Mouse (Mus musculus) lung, embryonic 15.5 days (tissue): ENCODE data around the gene Gatm. TPM values are rescaled to one million over a fixed set of nuclear protein-coding genes. Genes with fewer than 3 reads are reported as not detected.
A peak's percentile ranks its signal among the peaks of the same experiment; 100 is the strongest.

Experiments used
- ATAC-seq: fragments of 200-750 bp; cut with Nextera tagmentation; 2 replicates; pipeline ENCODE4 v1.8.0; 2017; ENCODE audit warnings: moderate number of reproducible peaks, borderline replicate concordance; ENCODE audit not compliant: low FRiP score, low TSS enrichment; ENCODE audit errors: extremely low read depth
- H3K27ac ChIP-seq: fragments of 300-500 bp; sonication (generic); 2 replicates; pipeline ENCODE4 v1.5.1; 2015; ENCODE audit warnings: moderate library complexity, mild to moderate bottlenecking, inconsistent platforms
- H3K27me3 ChIP-seq: fragments of 300-500 bp; sonication (generic); 2 replicates; pipeline ENCODE4 v1.6.1; 2015; ENCODE audit warnings: inconsistent platforms
- H3K36me3 ChIP-seq: fragments of 300-500 bp; sonication (generic); 2 replicates; pipeline ENCODE4 v1.6.1; 2015; ENCODE audit warnings: inconsistent platforms
- H3K4me1 ChIP-seq: fragments of 300-500 bp; sonication (generic); 2 replicates; pipeline ENCODE4 v1.6.1; 2015; ENCODE audit warnings: inconsistent platforms
- H3K4me2 ChIP-seq: fragments of 300-500 bp; sonication (generic); 2 replicates; pipeline ENCODE4 v1.6.1; 2015; ENCODE audit warnings: inconsistent platforms, mild to moderate bottlenecking, moderate library complexity
- H3K4me3 ChIP-seq: fragments of 300-500 bp; sonication (generic); 2 replicates; pipeline ENCODE4 v1.5.1; 2015; ENCODE audit warnings: mild to moderate bottlenecking, inconsistent platforms
- H3K9ac ChIP-seq: fragments of 300-500 bp; sonication (generic); 2 replicates; pipeline ENCODE4 v1.6.1; 2015; ENCODE audit warnings: inconsistent platforms
- H3K9me3 ChIP-seq: fragments of 300-500 bp; sonication (generic); 2 replicates; pipeline ENCODE4 v1.6.1; 2016; ENCODE audit warnings: inconsistent platforms
- WGBS: fragments of 180-500 bp; shearing (Covaris S2); methylation state at CpG from one replicate; pipeline ENCODE4 v1.1.7; 2015; 5-methylcytosine and 5-hydroxymethylcytosine counted together
- polyA plus RNA-seq: library from polyadenylated mRNA; unstranded; fragments of >200 nt; fragmentation: Nextera tagmentation; extraction: Ambion mirVana; gene quantifications from 2 replicates; pipeline ENCODE4 v1.2.1, GENCODE M21; 2015

Gatm gene
- polyA plus RNA-seq, 1 experiment from 2014 or later, result 6.2 TPM

- peaks cover 9% of the 10 kb centered on the region for H3K27me3 ChIP-seq
- no peak overlapping the region for H3K9ac ChIP-seq
- no peaks in the 10 kb centered on the region for H3K4me1 ChIP-seq
- no peak overlapping the region for H3K4me3 ChIP-seq
- WGBS, result 72% methylated on average over 5 of the region's 5 CpGs
- H3K4me2 ChIP-seq, result no peak overlapping the region
- ATAC-seq, result no peak
- no peak overlapping the region for H3K27ac ChIP-seq
- H3K36me3 ChIP-seq, result no peaks in the 10 kb centered on the region
- H3K9me3 ChIP-seq, result no peaks in the 10 kb centered on the region
These were observed 5.3 kb downstream of the Gatm start for GRCm38 (mm10) chr2:122605829-122606228.

GRCm38 (mm10) chr2:122601354-122601753, 9.7 kb downstream of the Gatm start:
- Histone ChIP-seq H3K9ac (no peak overlapping the region), H3K4me1 (no peaks in the 10 kb centered on the region), H3K4me2 (no peak overlapping the region), H3K4me3 (no peak overlapping the region), H3K27me3 (no peaks in the 10 kb centered on the region), H3K36me3 (no peaks in the 10 kb centered on the region), H3K9me3 (no peaks in the 10 kb centered on the region), H3K27ac (no peak overlapping the region)
- no peak for ATAC-seq
- WGBS, result 75% methylated on average over 2 of the region's 2 CpGs

- 66% methylated on average over 2 of the region's 2 CpGs for WGBS
- Histone ChIP-seq H3K4me3 (no peak overlapping the region), H3K27me3 (no peaks in the 10 kb centered on the region), H3K4me2 (no peak overlapping the region), H3K9ac (no peak overlapping the region), H3K27ac (no peak overlapping the region), H3K9me3 (no peaks in the 10 kb centered on the region), H3K36me3 (no peaks in the 10 kb centered on the region), H3K4me1 (no peaks in the 10 kb centered on the region)
- no peak for ATAC-seq
These were observed 11.4 kb downstream of the Gatm start for GRCm38 (mm10) chr2:122599736-122600135.

- no peaks in the 10 kb centered on the region for H3K27me3 ChIP-seq
- WGBS, result 84% methylated on average over 16 of the region's 16 CpGs
- ATAC-seq, result no peak
- no peak overlapping the region for H3K4me2 ChIP-seq
- no peak overlapping the region for H3K27ac ChIP-seq
- no peak overlapping the region for H3K4me3 ChIP-seq
- H3K4me1 ChIP-seq, result no peaks in the 10 kb centered on the region
- H3K9ac ChIP-seq, result no peak overlapping the region
- H3K9me3 ChIP-seq, result no peaks in the 10 kb centered on the region
- no peaks in the 10 kb centered on the region for H3K36me3 ChIP-seq
These were observed 15.6 kb downstream of the Gatm start for GRCm38 (mm10) chr2:122595461-122595860.

- H3K4me3 ChIP-seq, result no peak overlapping the region
- WGBS, result 48% methylated on average over 2 of the region's 2 CpGs
- no peaks in the 10 kb centered on the region for H3K4me1 ChIP-seq
- no peak overlapping the region for H3K9ac ChIP-seq
- no peaks in the 10 kb centered on the region for H3K27me3 ChIP-seq
- no peaks in the 10 kb centered on the region for H3K9me3 ChIP-seq
- H3K27ac ChIP-seq, result no peak overlapping the region
- ATAC-seq, result no peak
- no peaks in the 10 kb centered on the region for H3K36me3 ChIP-seq
- H3K4me2 ChIP-seq, result no peak overlapping the region
These were observed 19.9 kb downstream of the Gatm start for GRCm38 (mm10) chr2:122591213-122591612.

GRCm38 (mm10) chr2:122590351-122590750, 20.8 kb downstream of the Gatm start:
- no peak overlapping the region for H3K27ac ChIP-seq
- 68% methylated on average over 1 of the region's 1 CpGs for WGBS
- ATAC-seq, result no peak

GRCm38 (mm10) chr2:122587861-122588519, 23.1 kb downstream of the Gatm start:
- H3K4me3 ChIP-seq, result no peak overlapping the region
- ATAC-seq, result no peak
- WGBS, result 87% methylated on average over 8 of the region's 8 CpGs
- no peak overlapping the region for H3K4me2 ChIP-seq
- H3K27ac ChIP-seq, result no peak overlapping the region
- no peaks in the 10 kb centered on the region for H3K9me3 ChIP-seq
- H3K4me1 ChIP-seq, result no peaks in the 10 kb centered on the region
- H3K36me3 ChIP-seq, result no peaks in the 10 kb centered on the region
- H3K9ac ChIP-seq, result no peak overlapping the region
- no peaks in the 10 kb centered on the region for H3K27me3 ChIP-seq

More at GRCm38 (mm10) chr2:122590351-122590750, 20.8 kb downstream of the Gatm start:
- H3K4me3 ChIP-seq, result no peak overlapping the region
- H3K36me3 ChIP-seq, result no peaks in the 10 kb centered on the region
- no peaks in the 10 kb centered on the region for H3K9me3 ChIP-seq
- no peak overlapping the region for H3K9ac ChIP-seq
- no peaks in the 10 kb centered on the region for H3K4me1 ChIP-seq
- no peak overlapping the region for H3K4me2 ChIP-seq
- no peaks in the 10 kb centered on the region for H3K27me3 ChIP-seq

- Histone ChIP-seq H3K9me3 (no peaks in the 10 kb centered on the region), H3K4me1 (peaks cover 5% of the 10 kb centered on the region; the same call in 1 of the 2 replicates), H3K27ac (no peak overlapping the region), H3K4me3 (no peak overlapping the region), H3K27me3 (no peaks in the 10 kb centered on the region), H3K9ac (no peak overlapping the region), H3K36me3 (no peaks in the 10 kb centered on the region), H3K4me2 (no peak overlapping the region)
- no peak for ATAC-seq
- WGBS, result 56% methylated on average over 3 of the region's 3 CpGs
These were observed 24.8 kb downstream of the Gatm start for GRCm38 (mm10) chr2:122586258-122586657.

- Histone ChIP-seq H3K4me3 (no peak overlapping the region), H3K4me1 (peaks cover 7% of the 10 kb centered on the region; the same call in 1 of the 2 replicates), H3K4me2 (no peak overlapping the region), H3K27me3 (no peaks in the 10 kb centered on the region), H3K27ac (peak overlapping the region; percentile 62; the same call in 1 of the 2 replicates), H3K9me3 (no peaks in the 10 kb centered on the region), H3K36me3 (no peaks in the 10 kb centered on the region), H3K9ac (no peak overlapping the region)
- 88% methylated on average over 3 of the region's 3 CpGs for WGBS
- ATAC-seq, result no peak
These were observed 28.8 kb downstream of the Gatm start for GRCm38 (mm10) chr2:122582324-122582723.

GRCm38 (mm10) chr2:122581361-122582017, 29.6 kb downstream of the Gatm start:
- H3K9ac ChIP-seq, result no peak overlapping the region
- H3K9me3 ChIP-seq, result no peaks in the 10 kb centered on the region
- no peak overlapping the region for H3K4me3 ChIP-seq
- 30% methylated on average over 3 of the region's 3 CpGs for WGBS
- H3K4me1 ChIP-seq, result peaks cover 11% of the 10 kb centered on the region; the same call in 1 of the 2 replicates
- H3K27ac ChIP-seq, result peak overlapping the region; percentile 62
- H3K27me3 ChIP-seq, result no peaks in the 10 kb centered on the region
- H3K36me3 ChIP-seq, result no peaks in the 10 kb centered on the region
- peak; percentile 49; the same call in 1 of the 2 replicates for ATAC-seq
- no peak overlapping the region for H3K4me2 ChIP-seq

GRCm38 (mm10) chr2:122580426-122580825, 30.7 kb downstream of the Gatm start:
- no peak for ATAC-seq
- Histone ChIP-seq H3K9ac (no peak overlapping the region), H3K27me3 (no peaks in the 10 kb centered on the region), H3K27ac (no peak overlapping the region), H3K4me2 (no peak overlapping the region), H3K36me3 (no peaks in the 10 kb centered on the region), H3K4me3 (no peak overlapping the region), H3K9me3 (no peaks in the 10 kb centered on the region), H3K4me1 (peaks cover 16% of the 10 kb centered on the region)
- WGBS, result 49% methylated on average over 10 of the region's 10 CpGs

GRCm38 (mm10) chr2:122577316-122577715, 33.8 kb downstream of the Gatm start:
- ATAC-seq, result no peak
- Histone ChIP-seq H3K27ac (no peak overlapping the region), H3K4me2 (no peak overlapping the region), H3K36me3 (no peaks in the 10 kb centered on the region), H3K4me3 (no peak overlapping the region), H3K4me1 (peaks cover 16% of the 10 kb centered on the region), H3K9me3 (no peaks in the 10 kb centered on the region), H3K27me3 (no peaks in the 10 kb centered on the region), H3K9ac (no peak overlapping the region)
- 77% methylated on average over 1 of the region's 1 CpGs for WGBS
